8 mouse cellular contexts compared by ENCODE assay signal in the genomic region with DNA sequence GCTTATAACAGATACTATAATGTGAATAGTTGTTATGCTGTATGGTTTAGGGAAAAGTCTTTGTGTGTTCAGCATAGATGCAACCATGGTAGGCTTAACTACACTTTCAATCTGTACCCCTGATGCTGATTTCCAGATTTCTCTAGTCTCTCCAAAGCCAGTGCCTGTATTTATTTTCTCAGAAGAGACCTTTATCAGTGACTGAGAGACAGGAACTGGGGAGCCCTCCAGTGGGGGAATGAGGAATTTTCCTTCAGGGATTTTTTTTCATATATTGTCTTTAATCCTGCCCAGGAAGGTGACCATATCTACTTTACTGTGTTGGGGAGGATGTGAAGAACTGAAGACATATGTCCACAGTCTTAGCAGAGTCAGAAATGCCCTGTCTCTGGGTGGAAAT. TPM values are rescaled to one million over a fixed set of nuclear protein-coding genes. Genes with fewer than 3 reads are reported as not detected.
DNase-seq lines count a peak whose midpoint lies in the region; ATAC-seq and TF ChIP-seq lines count a peak whose summit lies in the region.

No protein-coding gene starts in this region.

- H3K4me2 ChIP-seq in intestine, embryonic 14.5 days (ENCODE audit: low read length): no peak overlapping the region
- H3K4me2 ChIP-seq in intestine, embryonic 15.5 days (replicated peaks): no peak overlapping the region
- H3K4me2 ChIP-seq in midbrain, embryonic 15.5 days: no peak overlapping the region
- no peak overlapping the region for H3K4me2 ChIP-seq in liver, embryonic 11.5 days

- no peaks in the 10 kb centered on the region for H3K9me3 ChIP-seq in intestine, embryonic 14.5 days (ENCODE audit: control insufficient read depth, low read length)
- no peaks in the 10 kb centered on the region for H3K9me3 ChIP-seq in intestine, embryonic 15.5 days
- H3K9me3 ChIP-seq in E14TG2a.4 (ENCODE audit: low read length): no peaks in the 10 kb centered on the region
- H3K9me3 ChIP-seq in midbrain, embryonic 15.5 days: no peaks in the 10 kb centered on the region
- no peaks in the 10 kb centered on the region for H3K9me3 ChIP-seq in liver, embryonic 11.5 days (ENCODE audit: control insufficient read depth, low read length)

- H3K36me3 ChIP-seq in intestine, embryonic 14.5 days (ENCODE audit: control insufficient read depth, insufficient read depth, low read length): no peaks in the 10 kb centered on the region
- H3K36me3 ChIP-seq in intestine, embryonic 15.5 days: no peaks in the 10 kb centered on the region
- H3K36me3 ChIP-seq in E14TG2a.4 (ENCODE audit: insufficient read depth, low read length): no peaks in the 10 kb centered on the region
- H3K36me3 ChIP-seq in midbrain, embryonic 15.5 days (replicated peaks): no peaks in the 10 kb centered on the region
- H3K36me3 ChIP-seq in liver, embryonic 11.5 days (ENCODE audit: control insufficient read depth, insufficient read depth, low read length): no peaks in the 10 kb centered on the region

- no peak for ATAC-seq in intestine, embryonic 14.5 days (replicated peaks; ENCODE audit: low FRiP score, low TSS enrichment, low read depth)
- no peak for ATAC-seq in intestine, embryonic 15.5 days
- peak; percentile 41; the same call in 1 of the 2 replicates for ATAC-seq in midbrain, embryonic 15.5 days (replicated peaks)
- no peak for ATAC-seq in monocyte, adult 5-6 weeks (replicated peaks; ENCODE audit: insufficient number of reproducible peaks, low FRiP score, low TSS enrichment, poor library complexity, severe bottlenecking)
- no peak for ATAC-seq in liver, embryonic 11.5 days (replicated peaks; ENCODE audit: low FRiP score)

- H3K27ac ChIP-seq in intestine, embryonic 14.5 days (ENCODE audit: low read depth): no peak overlapping the region
- H3K27ac ChIP-seq in intestine, embryonic 15.5 days: no peak overlapping the region
- H3K27ac ChIP-seq in midbrain, embryonic 15.5 days: peak overlapping the region; percentile 83
- H3K27ac ChIP-seq in liver, embryonic 11.5 days (ENCODE audit: low read depth, low read length): no peak overlapping the region

- no peak overlapping the region for H3K9ac ChIP-seq in intestine, embryonic 14.5 days (ENCODE audit: low read length)
- no peak overlapping the region for H3K9ac ChIP-seq in intestine, embryonic 15.5 days
- no peak overlapping the region for H3K9ac ChIP-seq in midbrain, embryonic 15.5 days
- H3K9ac ChIP-seq in liver, embryonic 11.5 days (ENCODE audit: low read depth, low read length): no peak overlapping the region

- peak; percentile 53 for DNase-seq in intestine, embryonic 14.5 days (ENCODE audit: low spot score)
- peak; percentile 19 for DNase-seq in c-Kit-positive CD71-positive TER-119-positive erythroid progenitor cells, embryonic 14.5 days (ENCODE audit: low spot score)
- peak; percentile 46 to 92 for DNase-seq in frontal cortex, adult 2 months (ENCODE audit: extremely low spot score in 1 of 2, low spot score in 1 of 2)
- no peak for DNase-seq in liver, embryonic 11.5 days (ENCODE audit: low spot score)

- peak; percentile 53 for TF ChIP-seq CTCF in E14TG2a.4 (conservative IDR thresholded peaks at IDR 0.05; ENCODE audit: low read length)

- no peak overlapping the region for H3K4me3 ChIP-seq in intestine, embryonic 14.5 days (ENCODE audit: low read depth, low read length)
- no peak overlapping the region for H3K4me3 ChIP-seq in intestine, embryonic 15.5 days (replicated peaks)
- no peak overlapping the region for H3K4me3 ChIP-seq in E14TG2a.4 (replicated peaks; ENCODE audit: low read length)
- no peak overlapping the region for H3K4me3 ChIP-seq in midbrain, embryonic 15.5 days
- H3K4me3 ChIP-seq in liver, embryonic 11.5 days (ENCODE audit: low read depth, low read length): no peak overlapping the region

- H3K27me3 ChIP-seq in intestine, embryonic 14.5 days (replicated peaks; ENCODE audit: control insufficient read depth, insufficient read depth, low read length): no peaks in the 10 kb centered on the region
- no peaks in the 10 kb centered on the region for H3K27me3 ChIP-seq in intestine, embryonic 15.5 days (replicated peaks)
- H3K27me3 ChIP-seq in E14TG2a.4 (ENCODE audit: insufficient read depth, low read length): peaks cover 6% of the 10 kb centered on the region; the same call in 1 of the 2 replicates
- no peaks in the 10 kb centered on the region for H3K27me3 ChIP-seq in midbrain, embryonic 15.5 days (replicated peaks)
- no peaks in the 10 kb centered on the region for H3K27me3 ChIP-seq in liver, embryonic 11.5 days (replicated peaks; ENCODE audit: control insufficient read depth, insufficient read depth, low read length)

- H3K4me1 ChIP-seq in intestine, embryonic 14.5 days (replicated peaks; ENCODE audit: control insufficient read depth, insufficient read depth, low read length): peaks cover 9% of the 10 kb centered on the region
- H3K4me1 ChIP-seq in intestine, embryonic 15.5 days (replicated peaks): 0 out of 2 replicates have a peak, but pooled peaks cover 7% of the 10 kb centered on the region
- H3K4me1 ChIP-seq in E14TG2a.4 (replicated peaks; ENCODE audit: low read depth, low read length): peaks cover 29% of the 10 kb centered on the region
- peaks cover 32% of the 10 kb centered on the region for H3K4me1 ChIP-seq in midbrain, embryonic 15.5 days
- no peaks in the 10 kb centered on the region for H3K4me1 ChIP-seq in liver, embryonic 11.5 days (replicated peaks; ENCODE audit: control insufficient read depth, insufficient read depth, low read length)

RNA-seq across cellular contexts. Expression of gene Resp18, which starts 12.4 kb away (rescaled TPM):
- polyA plus RNA-seq in intestine, embryonic 14.5 days (2014; fragmentation: Nextera tagmentation; extraction: Ambion mirVana): 13.0 and 13.4 TPM in 2 replicates
- polyA plus RNA-seq in intestine, embryonic 15.5 days (2015; fragmentation: Nextera tagmentation; extraction: Ambion mirVana): 12.7 and 13.8 TPM in 2 replicates
- polyA plus RNA-seq in frontal cortex, adult 2 months (2012; rRNA removed): 118 and 120 TPM in 2 replicates
- polyA plus RNA-seq in midbrain, embryonic 15.5 days (2015; fragmentation: Nextera tagmentation; extraction: Ambion mirVana): 167 and 169 TPM in 2 replicates
- total RNA-seq in monocyte, adult 5-6 weeks (2017): not detected in 3 replicates
- polyA plus RNA-seq in liver, embryonic 11.5 days (2014; fragmentation: Nextera tagmentation; extraction: Ambion mirVana): 0.40 TPM in 1 of 2 replicates, not detected in the other

RNA-seq across cellular contexts. Expression of gene Ptprn, which starts 26.3 kb away (rescaled TPM):
- 2.9 and 3.4 TPM in 2 replicates for polyA plus RNA-seq in intestine, embryonic 14.5 days (2014; fragmentation: Nextera tagmentation; extraction: Ambion mirVana)
- 3.2 and 3.6 TPM in 2 replicates for polyA plus RNA-seq in intestine, embryonic 15.5 days (2015; fragmentation: Nextera tagmentation; extraction: Ambion mirVana)
- polyA plus RNA-seq in frontal cortex, adult 2 months (2012; rRNA removed): 384 and 412 TPM in 2 replicates
- polyA plus RNA-seq in midbrain, embryonic 15.5 days (2015; fragmentation: Nextera tagmentation; extraction: Ambion mirVana): 24.2 and 26.6 TPM in 2 replicates
- total RNA-seq in monocyte, adult 5-6 weeks (2017): not detected in 3 replicates
- 0.55 and 1.0 TPM in 2 replicates for polyA plus RNA-seq in liver, embryonic 11.5 days (2014; fragmentation: Nextera tagmentation; extraction: Ambion mirVana)

RNA-seq across cellular contexts. Expression of gene Dnpep, which starts 27.2 kb away (rescaled TPM):
- 133 and 137 TPM in 2 replicates for polyA plus RNA-seq in intestine, embryonic 14.5 days (2014; fragmentation: Nextera tagmentation; extraction: Ambion mirVana)
- polyA plus RNA-seq in intestine, embryonic 15.5 days (2015; fragmentation: Nextera tagmentation; extraction: Ambion mirVana): 131 and 145 TPM in 2 replicates
- 81.1 and 81.9 TPM in 2 replicates for polyA plus RNA-seq in frontal cortex, adult 2 months (2012; rRNA removed)
- 152 and 162 TPM in 2 replicates for polyA plus RNA-seq in midbrain, embryonic 15.5 days (2015; fragmentation: Nextera tagmentation; extraction: Ambion mirVana)
- total RNA-seq in monocyte, adult 5-6 weeks (2017): 24.0 to 37.3 TPM (median 32.1 TPM) in 3 replicates
- 83.7 and 98.7 TPM in 2 replicates for polyA plus RNA-seq in liver, embryonic 11.5 days (2014; fragmentation: Nextera tagmentation; extraction: Ambion mirVana)

RNA-seq across cellular contexts. Expression of gene Dnajb2, which starts 54.4 kb away (rescaled TPM):
- 14.2 TPM in 2 replicates for polyA plus RNA-seq in intestine, embryonic 14.5 days (2014; fragmentation: Nextera tagmentation; extraction: Ambion mirVana)
- 25.5 and 26.2 TPM in 2 replicates for polyA plus RNA-seq in intestine, embryonic 15.5 days (2015; fragmentation: Nextera tagmentation; extraction: Ambion mirVana)
- polyA plus RNA-seq in frontal cortex, adult 2 months (2012; rRNA removed): 78.7 and 90.5 TPM in 2 replicates
- 72.9 and 82.1 TPM in 2 replicates for polyA plus RNA-seq in midbrain, embryonic 15.5 days (2015; fragmentation: Nextera tagmentation; extraction: Ambion mirVana)
- total RNA-seq in monocyte, adult 5-6 weeks (2017): 22.6 to 64.3 TPM (median 30.7 TPM) in 3 replicates
- polyA plus RNA-seq in liver, embryonic 11.5 days (2014; fragmentation: Nextera tagmentation; extraction: Ambion mirVana): 13.6 and 17.5 TPM in 2 replicates

RNA-seq across cellular contexts. Expression of gene A630095N17Rik, which starts 58.7 kb away (rescaled TPM):
- not detected in 2 replicates for polyA plus RNA-seq in intestine, embryonic 14.5 days (2014; fragmentation: Nextera tagmentation; extraction: Ambion mirVana)
- not detected in 2 replicates for polyA plus RNA-seq in intestine, embryonic 15.5 days (2015; fragmentation: Nextera tagmentation; extraction: Ambion mirVana)
- polyA plus RNA-seq in frontal cortex, adult 2 months (2012; rRNA removed): not detected in 2 replicates
- not detected in 2 replicates for polyA plus RNA-seq in midbrain, embryonic 15.5 days (2015; fragmentation: Nextera tagmentation; extraction: Ambion mirVana)
- not detected in 3 replicates for total RNA-seq in monocyte, adult 5-6 weeks (2017)
- polyA plus RNA-seq in liver, embryonic 11.5 days (2014; fragmentation: Nextera tagmentation; extraction: Ambion mirVana): not detected in 2 replicates

Comparison
In these comparisons a context has a peak if more than half of its experiments do, and no peak if none do; other contexts are left out.
1. RNA of gene Ptprn, which starts 26.3 kb away (polyA plus RNA-seq): 384 to 412 TPM in frontal cortex, adult 2 months; 24.2 to 26.6 TPM in midbrain, embryonic 15.5 days, 3.2 to 3.6 TPM in intestine, embryonic 15.5 days, 2.9 to 3.4 TPM in intestine, embryonic 14.5 days and 0.55 to 1.0 TPM in liver, embryonic 11.5 days; every median in the first group is over 10 times any median in the second.